Mouse (Mus musculus) hindbrain, embryonic 14.5 days (tissue): ENCODE results near the gene Hoxa9. TPM values are rescaled to one million over a fixed set of nuclear protein-coding genes. Genes with fewer than 3 reads are reported as not detected.

ENCODE experiments used
- ATAC-seq: fragments of 200-750 bp; cut with Nextera tagmentation; 2 replicates; pipeline ENCODE4 v1.8.0; 2017; ENCODE audit warnings: moderate number of reproducible peaks, mild to moderate bottlenecking, moderate TSS enrichment, moderate library complexity; ENCODE audit not compliant: low FRiP score
- DNase-seq: peaks from one replicate; pipeline ENCODE4 v3.0.0-alpha.2; 2015; ENCODE audit warnings: low spot score
- H3K27ac ChIP-seq: fragments of 300-500 bp; sonication (generic); 2 replicates; pipeline ENCODE4 v1.5.1; 2014; ENCODE audit warnings: mild to moderate bottlenecking, moderate library complexity
- H3K27me3 ChIP-seq: fragments of 300-500 bp; sonication (generic); 2 replicates; pipeline ENCODE4 v1.6.1; 2014; ENCODE audit warnings: mild to moderate bottlenecking, low read length, mixed read lengths; ENCODE audit not compliant: control insufficient read depth, insufficient read depth
- H3K36me3 ChIP-seq: fragments of 300-500 bp; sonication (generic); replicated peaks from 2 replicates; pipeline ENCODE4 v1.6.1; 2014; ENCODE audit not compliant: control insufficient read depth, insufficient read depth
- H3K4me1 ChIP-seq: fragments of 300-500 bp; sonication (generic); replicated peaks from 2 replicates; pipeline ENCODE4 v1.6.1; 2014; ENCODE audit warnings: antibody characterized with exemption, low read length, mixed read lengths; ENCODE audit not compliant: control insufficient read depth, insufficient read depth
- H3K4me2 ChIP-seq: fragments of 300-500 bp; sonication (generic); replicated peaks from 2 replicates; pipeline ENCODE4 v1.6.1; 2014; ENCODE audit warnings: mild to moderate bottlenecking, moderate library complexity
- H3K4me3 ChIP-seq: fragments of 300-500 bp; sonication (generic); replicated peaks from 2 replicates; pipeline ENCODE4 v1.5.1; 2014; ENCODE audit warnings: mild to moderate bottlenecking, low read length
- H3K9ac ChIP-seq: fragments of 300-500 bp; sonication (generic); 2 replicates; pipeline ENCODE4 v1.6.1; 2014
- H3K9me3 ChIP-seq: fragments of 300-500 bp; sonication (generic); 2 replicates; pipeline ENCODE4 v1.6.1; 2016; ENCODE audit warnings: low read length; ENCODE audit not compliant: control insufficient read depth
- WGBS: fragments of 180-500 bp; shearing (Covaris S2); extraction: QIAGEN DNeasy Blood & Tissue Kit; methylation state at CpG from one replicate; pipeline ENCODE4 v1.1.7; 2014; 5-methylcytosine and 5-hydroxymethylcytosine counted together
- polyA plus RNA-seq: library from polyadenylated mRNA; unstranded; fragments of >200 nt; fragmentation: Nextera tagmentation; extraction: Ambion mirVana; gene quantifications from 2 replicates; pipeline ENCODE4 v1.2.1, GENCODE M21; 2014

The Hoxa9 gene
- polyA plus RNA-seq, 1 experiment from 2014 or later = 2.0 TPM

DNA sequence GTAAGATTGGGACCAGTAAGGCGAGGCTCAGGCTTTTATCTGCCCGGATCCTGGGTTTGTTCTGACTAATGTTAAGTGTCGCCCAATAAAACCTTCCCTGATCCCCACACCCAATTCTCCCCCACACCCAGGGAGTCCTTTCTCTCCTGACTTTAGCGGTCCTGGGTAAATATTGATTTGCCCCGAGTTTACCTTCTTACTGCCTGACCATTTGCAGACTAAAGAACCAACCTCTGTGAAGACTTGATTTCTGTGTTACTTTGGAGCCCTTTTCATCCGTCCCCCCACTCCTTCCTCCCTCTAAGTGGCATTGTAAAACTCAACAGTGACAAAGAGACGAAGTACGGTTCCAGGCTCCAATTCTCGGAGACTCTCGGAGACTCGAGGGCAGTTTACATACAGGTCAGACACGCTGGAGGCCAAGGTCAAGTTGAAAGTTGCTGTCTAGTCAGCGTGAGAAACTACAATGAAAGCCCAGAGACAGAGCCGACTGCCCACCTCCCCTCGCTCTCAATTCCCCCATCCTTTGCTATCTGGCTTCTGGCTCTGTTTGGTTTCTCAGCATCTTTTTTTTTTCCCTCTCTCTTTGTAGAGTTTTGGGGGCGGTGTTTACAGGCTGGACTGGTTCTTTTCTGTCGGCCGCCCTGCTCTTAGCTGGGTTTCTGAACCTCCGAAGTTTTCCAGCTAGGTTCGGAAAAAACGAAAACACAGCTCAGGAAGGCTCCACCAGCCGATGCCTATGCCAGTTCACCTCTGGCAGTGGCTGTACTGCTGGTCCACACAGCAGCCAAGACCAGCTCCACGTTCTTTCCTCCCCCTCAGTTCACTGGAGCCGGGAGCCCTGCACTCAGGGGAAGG is 31.8 kb upstream of the Hoxa9 start:
- DNase-seq (no peak), ATAC-seq (no peak)
- Histone ChIP-seq H3K4me1 (no peaks in the 10 kb centered on the region; the same call in 1 of the 2 replicates), H3K27me3 (peaks cover 92% of the 10 kb centered on the region), H3K9ac (no peak overlapping the region), H3K4me3 (no peak overlapping the region), H3K27ac (no peak overlapping the region), H3K4me2 (no peak overlapping the region), H3K9me3 (no peaks in the 10 kb centered on the region), H3K36me3 (no peaks in the 10 kb centered on the region)
- WGBS = 3% methylated on average over 24 of the region's 24 CpGs

DNA sequence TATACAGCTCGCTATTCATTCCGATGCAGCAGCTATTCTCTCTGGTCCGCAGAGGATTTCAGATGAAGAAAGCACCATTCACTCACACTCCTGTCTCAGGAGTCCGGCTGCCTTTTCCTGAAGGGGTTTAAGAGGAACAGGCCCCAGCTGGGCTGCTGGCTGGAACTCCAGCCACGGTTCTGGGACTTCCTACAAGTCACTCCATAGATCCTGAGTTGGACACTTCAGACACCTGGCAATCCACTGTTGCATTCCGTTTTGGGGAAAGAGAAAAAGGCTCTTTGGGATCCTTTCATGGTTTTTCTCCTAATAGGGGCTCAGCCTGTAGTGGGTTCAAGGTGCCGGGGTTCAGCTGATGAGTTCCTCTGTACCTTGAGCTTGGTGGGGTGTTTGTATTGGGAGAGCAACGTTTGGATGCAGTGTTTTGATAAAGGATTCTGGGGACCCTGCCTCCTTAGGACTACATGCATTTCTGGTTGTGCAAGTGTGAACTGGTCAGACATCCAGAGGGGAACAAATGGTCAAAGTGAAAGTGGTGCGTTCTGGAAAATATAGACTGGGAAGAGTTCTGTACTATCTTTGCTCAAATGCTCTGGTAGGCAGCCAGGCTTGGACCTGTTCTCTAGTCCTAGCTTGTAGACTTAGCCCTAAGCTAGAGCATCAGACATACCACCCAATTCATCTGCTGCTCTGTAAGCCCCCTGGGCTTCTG is 31.0 kb upstream of the Hoxa9 start:
- DNase-seq = no peak
- H3K27me3 ChIP-seq = peaks cover 92% of the 10 kb centered on the region
- H3K4me1 ChIP-seq = no peaks in the 10 kb centered on the region; the same call in 1 of the 2 replicates
- H3K27ac ChIP-seq = no peak overlapping the region
- no peak overlapping the region for H3K4me2 ChIP-seq
- ATAC-seq = no peak
- WGBS = 4% methylated on average over 9 of the region's 9 CpGs
- no peaks in the 10 kb centered on the region for H3K9me3 ChIP-seq
- no peak overlapping the region for H3K4me3 ChIP-seq
- no peak overlapping the region for H3K9ac ChIP-seq
- H3K36me3 ChIP-seq = no peaks in the 10 kb centered on the region

DNA sequence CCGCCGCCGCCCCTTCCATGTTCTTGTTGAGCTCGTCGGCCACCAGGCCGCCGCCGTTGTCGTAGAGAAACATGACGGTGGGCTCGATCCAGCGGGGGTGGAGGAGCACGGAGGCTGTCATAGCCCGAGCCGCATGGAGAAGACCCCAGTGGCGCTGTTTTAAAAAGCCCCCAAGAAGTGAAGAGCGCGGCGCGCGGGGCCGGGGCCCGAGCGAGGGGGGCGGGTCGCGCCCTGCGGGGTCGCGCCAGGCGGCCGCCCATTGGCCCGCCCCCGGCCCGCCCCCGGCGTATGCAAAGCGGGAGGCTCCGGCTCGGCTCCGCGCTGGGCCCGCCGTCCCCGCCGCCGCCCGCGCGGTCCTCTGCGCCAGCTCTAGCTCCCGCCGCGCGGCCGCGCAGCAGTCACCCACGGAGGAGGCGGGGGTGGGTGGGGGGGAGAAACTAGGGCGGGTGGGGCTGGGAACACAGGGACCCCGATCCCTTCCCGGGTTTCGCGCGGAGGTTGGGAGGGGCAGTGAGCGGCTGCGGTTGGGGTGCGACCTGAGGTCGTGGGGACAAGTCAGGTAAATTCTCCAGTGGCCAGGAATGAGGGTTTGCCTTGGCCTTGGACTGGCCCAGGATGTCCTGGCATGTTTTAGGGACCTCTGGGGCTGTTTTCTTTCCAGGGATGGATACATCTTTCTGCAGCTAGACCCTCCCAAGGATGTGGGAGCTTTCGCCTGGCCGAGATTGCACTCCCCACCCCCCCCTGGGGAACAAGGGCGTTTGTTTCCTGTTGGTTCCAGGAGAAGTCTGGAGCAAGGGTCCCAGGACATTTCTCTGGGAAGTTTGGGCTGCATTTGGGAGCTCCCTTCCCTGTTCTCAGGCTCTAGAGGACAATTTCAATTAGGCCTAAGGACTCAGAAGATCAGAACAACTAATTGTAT is 30.0 kb upstream of the Hoxa9 start, which contains the start of gene Hoxa13:
Gene Hoxa13 (minus strand): TSS at position 227 of the 922 bp plus-strand sequence.
- ATAC-seq (no peak), DNase-seq (no peak)
- Histone ChIP-seq H3K4me1 (no peaks in the 10 kb centered on the region; the same call in 1 of the 2 replicates), H3K27me3 (peaks cover 92% of the 10 kb centered on the region), H3K9me3 (no peaks in the 10 kb centered on the region), H3K9ac (no peak within 1 kb of the TSS), H3K4me3 (peak within 1 kb of the TSS; percentile 13), H3K4me2 (peak within 1 kb of the TSS; percentile 33), H3K27ac (no peak within 1 kb of the TSS), H3K36me3 (no peaks in the 10 kb centered on the region)
- WGBS = 0% methylated on average over 31 of the region's 72 CpGs

- Histone ChIP-seq H3K36me3 (no peaks in the 10 kb centered on the region), H3K27me3 (peaks cover 91% of the 10 kb centered on the region), H3K4me2 (peak overlapping the region; percentile 33; the same call in 1 of the 2 replicates), H3K27ac (no peak overlapping the region), H3K4me1 (no peaks in the 10 kb centered on the region; the same call in 1 of the 2 replicates), H3K9me3 (no peaks in the 10 kb centered on the region), H3K4me3 (no peak overlapping the region), H3K9ac (no peak overlapping the region)
- DNase-seq (no peak), ATAC-seq (no peak)
- under 1% methylated on average over 39 of the region's 39 CpGs for WGBS
Measured at GRCm38 (mm10) chr6:52259811-52260261, 28.9 kb upstream of the Hoxa9 start.

- no peak overlapping the region for H3K27ac ChIP-seq
- no peak overlapping the region for H3K9ac ChIP-seq
- no peak overlapping the region for H3K4me3 ChIP-seq
- ATAC-seq (no peak), DNase-seq (no peak)
- H3K27me3 ChIP-seq = peaks cover 90% of the 10 kb centered on the region
- 1% methylated on average over 24 of the region's 25 CpGs for WGBS
- H3K4me2 ChIP-seq = no peak overlapping the region
- no peaks in the 10 kb centered on the region; the same call in 1 of the 2 replicates for H3K4me1 ChIP-seq
- no peaks in the 10 kb centered on the region for H3K9me3 ChIP-seq
- H3K36me3 ChIP-seq = no peaks in the 10 kb centered on the region
Measured at GRCm38 (mm10) chr6:52259081-52259790, 28.3 kb upstream of the Hoxa9 start.

DNA sequence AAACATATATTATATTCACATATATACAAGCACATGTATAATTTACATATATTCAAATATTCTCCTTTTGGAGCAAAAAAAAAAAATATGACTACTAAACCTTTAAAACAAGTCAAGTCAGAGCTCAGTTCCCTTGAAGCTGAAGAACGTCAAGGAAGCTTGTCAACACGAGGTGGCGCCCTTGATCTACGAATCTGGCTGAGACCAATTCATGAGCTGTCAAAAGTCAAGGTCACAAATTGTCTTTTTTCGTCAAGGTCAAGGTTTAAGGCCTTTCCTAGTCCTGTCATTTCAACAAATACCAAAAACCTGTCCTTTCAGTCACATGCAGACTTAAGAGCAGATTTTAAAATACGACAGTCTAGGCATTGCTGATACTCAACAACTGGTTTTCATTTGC is 26.1 kb upstream of the Hoxa9 start:
- no peak for ATAC-seq
- Histone ChIP-seq H3K4me1 (no peaks in the 10 kb centered on the region; the same call in 1 of the 2 replicates), H3K4me3 (no peak overlapping the region), H3K36me3 (no peaks in the 10 kb centered on the region), H3K27me3 (peaks cover 90% of the 10 kb centered on the region), H3K9me3 (no peaks in the 10 kb centered on the region), H3K27ac (no peak overlapping the region), H3K4me2 (no peak overlapping the region), H3K9ac (no peak overlapping the region)
- peak; percentile 92 for DNase-seq
- whole genome bisulfite sequencing = under 1% methylated on average over 6 of the region's 6 CpGs

GRCm38 (mm10) chr6:52253511-52254500 is 22.9 kb upstream of the Hoxa9 start:
- H3K9me3 ChIP-seq = no peaks in the 10 kb centered on the region
- H3K4me2 ChIP-seq = no peak overlapping the region
- no peak for ATAC-seq
- DNase-seq = no peak
- H3K4me1 ChIP-seq = no peaks in the 10 kb centered on the region
- H3K27me3 ChIP-seq = peaks cover 98% of the 10 kb centered on the region
- H3K9ac ChIP-seq = no peak overlapping the region
- H3K4me3 ChIP-seq = no peak overlapping the region
- 1% methylated on average over 59 of the region's 59 CpGs for WGBS
- H3K36me3 ChIP-seq = no peaks in the 10 kb centered on the region
- H3K27ac ChIP-seq = no peak overlapping the region
